Mouse (Mus musculus) ES-E14 (cell line): ENCODE measurements at regions not wholly inside any gene's neighbourhood (a gene's known extent, or its start where the extent isn't known, plus 50 kb on each side); places are given as distances from the start of the nearest gene placed in this dataset.
"Not testable (repeated sequence)": the region's sequence is repeated elsewhere in the genome, so short reads cannot be mapped to it uniquely, and the experiment has no call there.

Experiments
- CHD2 ChIP-seq: IDR thresholded peaks from 2 replicates; pipeline ENCODE4 v1.6.1; 2014; ENCODE audit warnings: mild to moderate bottlenecking, low read depth, low read length, inconsistent platforms
- MAFK ChIP-seq: IDR thresholded peaks from 2 replicates; pipeline ENCODE4 v1.6.1; 2014; ENCODE audit warnings: mild to moderate bottlenecking, low read depth, low read length, inconsistent platforms; ENCODE audit not compliant: insufficient read depth
- ZC3H11A ChIP-seq: IDR thresholded peaks from 2 replicates; pipeline ENCODE4 v1.6.1; 2012; ENCODE audit warnings: low read depth, mild to moderate bottlenecking, inconsistent platforms, low read length, borderline replicate concordance

DNA sequence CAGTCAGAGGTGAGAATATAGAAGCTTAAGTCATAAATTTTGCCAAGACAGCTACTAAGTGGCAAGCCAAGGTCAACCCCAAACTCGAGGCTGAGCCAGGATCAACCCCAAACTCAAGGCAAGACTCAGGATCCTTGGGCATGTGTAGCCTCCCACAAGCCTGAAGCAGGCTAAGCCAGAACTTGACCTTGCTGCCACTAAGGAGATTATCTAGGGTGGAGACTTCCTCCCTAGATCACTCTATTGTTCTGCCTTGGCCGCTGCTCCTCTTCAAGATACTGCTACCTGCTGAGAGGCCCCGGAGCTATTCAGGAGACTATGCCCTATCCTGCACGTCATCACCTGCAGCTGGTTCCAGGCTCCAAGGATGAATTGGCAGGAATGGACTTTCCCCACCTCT, 88.3 kb upstream of the Pou6f2 start:
- TF ChIP-seq CHD2, MAFK, ZC3H11A: not testable (repeated sequence)
